Mouse (Mus musculus) embryonic stem cell, embryonic (primary cell): ENCODE data around the gene Uprt.

Experiments used
- CTCF ChIA-PET, 4 experiments: fragments of 300-600 bp in 2 of 4; fragments of 350-600 bp in 2 of 4; sonication (Branson Sonifier 250); formaldehyde crosslinking; loops; one replicate each; lab custom pipeline; 2022; ENCODE audit warnings: inconsistent platforms in 2 of 4; lab: Charles Lee
- POLR2A ChIA-PET, 4 experiments: fragments of 300-600 bp in 2 of 4; fragments of 350-600 bp in 2 of 4; sonication (Branson Sonifier 250); formaldehyde crosslinking; loops; one replicate each; lab custom pipeline; 2022; ENCODE audit warnings: antibody characterized with exemption in 4 of 4, inconsistent platforms in 1 of 4; lab: Charles Lee

Uprt gene

GRCm38 (mm10) chrX:104482572-104483443 is at the start of gene Uprt:
TSS of gene Uprt (plus strand) at chrX:104482818.
- CTCF ChIA-PET, result no interaction called here

GRCm38 (mm10) chrX:104433456-104433855 is 49.2 kb upstream of the Uprt start:
- POLR2A ChIA-PET, result no interaction called here

More at GRCm38 (mm10) chrX:104482572-104483443, at the start of gene Uprt:
- POLR2A ChIA-PET, result interaction anchor here in 2 of 4 experiments (0.6 to 1.7 kb wide), 3 partner anchors 68 to 1299 kb away, joined by 3 to 6 read pairs (median 3); partner anchors contain the start of gene Abcb7 (in 1 of the 2)

GRCm38 (mm10) chrX:104452433-104452832 is 30.2 kb upstream of the Uprt start:
- ChIA-PET CTCF (no interaction called here), POLR2A (no interaction called here)

More at GRCm38 (mm10) chrX:104433456-104433855, 49.2 kb upstream of the Uprt start:
- CTCF ChIA-PET, result no interaction called here

DNA sequence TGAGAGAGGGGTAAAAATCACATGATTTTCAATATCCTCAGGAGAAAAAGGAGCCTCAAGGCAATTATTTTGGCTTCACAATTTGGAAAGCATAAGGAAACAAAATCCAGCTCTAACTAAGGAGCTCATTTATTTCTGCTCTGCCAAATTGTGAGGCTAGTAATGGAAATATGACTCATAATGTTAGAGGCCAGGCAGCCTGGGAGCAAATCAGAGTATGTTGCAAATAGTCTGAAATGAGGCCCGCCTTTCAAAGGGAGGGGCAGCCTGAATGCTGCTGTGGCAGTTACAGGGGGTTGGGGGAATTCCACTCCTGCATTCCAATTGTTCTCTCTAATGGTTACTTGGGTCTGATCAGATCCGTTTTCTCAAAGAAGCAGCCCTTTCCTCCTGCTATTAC is 20.9 kb upstream of the Uprt start:
- ChIA-PET POLR2A (no interaction called here), CTCF (no interaction called here)

DNA sequence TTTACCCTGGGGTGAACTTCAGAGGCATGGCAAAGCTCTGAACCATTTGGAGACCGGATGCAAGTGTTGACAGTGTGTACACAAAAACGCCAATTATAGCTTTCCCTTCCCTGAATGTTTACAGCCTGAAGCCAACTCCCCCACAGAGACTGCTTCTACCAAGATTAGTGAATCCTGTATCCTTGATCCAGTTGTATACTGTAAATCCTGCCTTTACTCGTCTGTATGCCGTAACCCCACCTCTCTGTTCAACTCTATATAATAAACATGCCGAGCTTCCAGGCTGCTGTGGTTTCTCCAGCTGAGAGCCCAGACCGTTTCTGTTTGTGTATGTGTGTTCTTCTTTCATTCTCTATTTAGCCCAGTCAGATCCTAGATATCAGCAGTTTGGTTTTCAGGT is 18.2 kb upstream of the Uprt start:
- ChIA-PET CTCF (no interaction called here), POLR2A (no interaction called here)

GRCm38 (mm10) chrX:104478041-104478440 is 4.6 kb upstream of the Uprt start:
- POLR2A ChIA-PET, result no interaction called here
- CTCF ChIA-PET, result no interaction called here

- CTCF ChIA-PET, result no interaction called here
- POLR2A ChIA-PET, result interaction anchor here in 2 of 4 experiments (0.6 to 1.7 kb wide), 3 partner anchors 67 to 1298 kb away, joined by 3 to 6 read pairs (median 3); partner anchors contain the start of gene Abcb7 (in 1 of the 2)
Observed at GRCm38 (mm10) chrX:104483444-104483808, 808 bp downstream of the Uprt start.

DNA sequence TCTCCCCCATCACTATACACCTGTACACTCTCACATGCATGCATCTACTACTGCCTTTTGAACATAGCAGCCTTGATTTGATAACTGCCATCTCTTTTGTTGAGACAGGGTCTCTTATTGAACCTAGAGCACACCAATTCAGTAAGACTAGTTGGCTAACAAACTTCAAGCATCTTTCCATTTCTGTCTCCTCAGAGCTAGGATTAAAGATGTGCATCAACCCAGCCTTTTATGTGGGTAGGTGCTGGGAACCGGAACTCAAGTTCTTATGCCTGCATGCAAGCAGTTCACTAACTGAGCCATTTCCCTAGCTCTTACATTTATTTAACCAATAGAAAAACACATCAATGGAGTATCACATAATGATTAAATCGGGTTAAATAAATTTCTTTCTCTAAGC is 3.0 kb downstream of the Uprt start:
- ChIA-PET CTCF (no interaction called here), POLR2A (interaction anchor here in 1 of 4 experiments (1.2 kb wide), 1 partner anchor 72 kb away, joined by 4 read pairs; the partner anchor contains the start of gene Abcb7)

GRCm38 (mm10) chrX:104488036-104488435 is 5.4 kb downstream of the Uprt start:
- CTCF ChIA-PET, result no interaction called here
- POLR2A ChIA-PET, result no interaction called here

GRCm38 (mm10) chrX:104488870-104489467 is 6.4 kb downstream of the Uprt start:
- ChIA-PET POLR2A (no interaction called here), CTCF (interaction anchor here in 2 of 4 experiments (0.5 to 0.6 kb wide), 3 partner anchors 70 to 551 kb away, joined by 3 read pairs; no protein-coding TSS in a partner anchor)

- CTCF ChIA-PET, result no interaction called here
- POLR2A ChIA-PET, result no interaction called here
Observed at GRCm38 (mm10) chrX:104489626-104490355, 7.2 kb downstream of the Uprt start.

DNA sequence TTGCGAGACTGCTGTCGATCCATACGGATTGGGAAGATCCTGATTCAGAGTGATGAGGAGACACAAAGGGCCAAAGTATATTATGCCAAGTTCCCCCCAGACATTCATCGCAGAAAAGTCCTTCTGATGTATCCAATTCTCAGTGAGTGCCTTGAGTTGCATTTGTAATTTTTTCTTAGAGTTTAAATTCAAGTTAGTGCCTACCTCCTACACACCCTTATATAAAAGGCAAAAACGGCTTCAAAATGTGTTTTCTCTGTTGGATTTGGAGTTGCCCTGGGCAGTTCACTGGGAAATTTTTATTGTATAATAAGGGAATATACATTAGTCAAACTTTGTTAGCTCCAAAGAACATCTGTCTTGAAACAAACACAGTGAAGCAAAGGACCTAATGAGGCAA is 19.1 kb downstream of the Uprt start:
- ChIA-PET POLR2A (no interaction called here), CTCF (no interaction called here)

GRCm38 (mm10) chrX:104542635-104543034 is 60.0 kb downstream of the Uprt start:
- CTCF ChIA-PET, result no interaction called here
- POLR2A ChIA-PET, result no interaction called here

DNA sequence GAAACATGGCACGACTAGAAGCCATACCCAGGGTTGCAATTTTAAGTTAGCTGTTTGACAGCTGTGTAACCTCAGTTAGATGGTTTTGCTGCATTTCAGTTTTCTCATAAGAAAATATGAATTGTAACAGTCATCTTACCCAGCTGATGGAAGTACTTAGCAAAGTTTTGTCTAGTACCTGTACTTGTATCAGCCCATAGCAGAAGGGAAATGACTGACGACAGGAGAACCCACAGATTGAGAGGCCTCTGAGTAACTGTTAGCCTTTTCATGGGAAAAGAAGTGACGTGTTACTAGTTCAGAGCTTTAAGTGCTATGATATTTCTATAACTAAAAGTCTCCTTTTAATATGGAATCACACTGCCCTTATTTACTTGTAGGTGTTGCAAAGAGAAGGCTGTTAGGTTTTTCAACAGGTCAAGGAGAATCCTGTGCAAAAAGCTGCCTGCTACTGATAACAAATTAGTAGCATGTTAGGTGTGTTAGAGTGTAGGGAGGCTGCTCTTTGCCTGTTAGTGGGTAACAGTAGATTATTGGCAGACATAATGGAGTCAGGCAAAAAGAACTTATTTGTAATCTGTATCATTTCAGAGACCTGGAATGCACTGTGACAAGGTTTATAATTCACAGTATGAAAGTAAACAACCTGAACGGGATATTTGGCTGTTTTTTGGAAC is 61.4 kb downstream of the Uprt start:
- ChIA-PET CTCF (no interaction called here), POLR2A (no interaction called here)

DNA sequence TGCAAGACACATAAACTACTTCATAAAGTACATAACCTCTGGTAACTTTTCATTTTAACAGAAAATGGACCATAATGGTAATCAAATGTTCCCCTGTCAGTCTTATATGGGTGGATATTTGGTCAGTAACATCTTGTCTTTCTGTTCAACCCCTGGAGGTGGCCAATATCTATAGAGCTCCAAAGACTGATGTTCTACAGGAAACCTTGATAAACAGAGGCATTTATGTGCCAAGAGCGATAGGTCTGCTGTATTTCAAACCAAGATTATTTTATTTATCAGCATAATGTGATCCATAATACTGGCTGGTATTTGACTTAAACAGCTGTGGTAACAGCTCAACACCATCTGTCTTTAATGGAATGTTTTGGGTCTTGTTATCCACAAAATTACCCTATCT is 62.7 kb downstream of the Uprt start:
- ChIA-PET POLR2A (interaction anchor here in 1 of 4 experiments (0.7 kb wide), 1 partner anchor 73 kb away, joined by 3 read pairs; no protein-coding TSS in a partner anchor), CTCF (interaction anchor here in 1 of 4 experiments (0.6 kb wide), 1 partner anchor 431 kb away, joined by 6 read pairs; no protein-coding TSS in a partner anchor)
